Mouse (Mus musculus): ENCODE results near the gene Cyp26c1.

GRCm38 (mm10) chr19:37696603-37697334 is 11.4 kb downstream of the Cyp26c1 start:
- TF ChIP-seq POLR2A (IDR thresholded peaks at IDR 0.05; ENCODE audit: extremely low read depth, insufficient read depth, low read length), result no peak
- TF ChIP-seq CTCF (IDR thresholded peaks at IDR 0.05; ENCODE audit: extremely low read depth, insufficient read depth, low read length), result no peak
